Mouse (Mus musculus) olfactory bulb, adult 2 months (tissue): ENCODE measurements at regions not wholly inside any gene's neighbourhood (a gene's known extent, or its start where the extent isn't known, plus 50 kb on each side); places are given as distances from the start of the nearest gene placed in this dataset.

ENCODE experiments used
- H3K27ac ChIP-seq: fragments of 200-500 bp; 2 replicates; pipeline ENCODE4 v1.5.1; 2012; ENCODE audit warnings: low read depth, low read length; ENCODE audit not compliant: insufficient read depth
- H3K4me1 ChIP-seq: fragments of 200-500 bp; 2 replicates; pipeline ENCODE4 v1.6.1; 2012; ENCODE audit warnings: low read length; ENCODE audit not compliant: control insufficient read depth, insufficient read depth
- H3K4me3 ChIP-seq: fragments of 200-500 bp; 2 replicates; pipeline ENCODE4 v1.5.1; 2012; ENCODE audit warnings: mild to moderate bottlenecking, low read depth, low read length, moderate library complexity; ENCODE audit not compliant: insufficient read depth
- CTCF ChIP-seq: fragments of 200-500 bp; IDR thresholded peaks from 2 replicates; pipeline ENCODE4 v1.5.1; 2012; ENCODE audit warnings: low read depth, mild to moderate bottlenecking, low read length, moderate library complexity; ENCODE audit not compliant: insufficient read depth
- POLR2A ChIP-seq: fragments of 200-500 bp; IDR thresholded peaks from 2 replicates; pipeline ENCODE4 v1.6.1; 2012; ENCODE audit warnings: mild to moderate bottlenecking, low read depth, low read length, moderate library complexity; ENCODE audit not compliant: insufficient read depth
- WGBS: fragments of 180-500 bp; shearing (Covaris S2); methylation state at CpG from one replicate; pipeline ENCODE4 v1.1.7; 2018; 5-methylcytosine and 5-hydroxymethylcytosine counted together

DNA sequence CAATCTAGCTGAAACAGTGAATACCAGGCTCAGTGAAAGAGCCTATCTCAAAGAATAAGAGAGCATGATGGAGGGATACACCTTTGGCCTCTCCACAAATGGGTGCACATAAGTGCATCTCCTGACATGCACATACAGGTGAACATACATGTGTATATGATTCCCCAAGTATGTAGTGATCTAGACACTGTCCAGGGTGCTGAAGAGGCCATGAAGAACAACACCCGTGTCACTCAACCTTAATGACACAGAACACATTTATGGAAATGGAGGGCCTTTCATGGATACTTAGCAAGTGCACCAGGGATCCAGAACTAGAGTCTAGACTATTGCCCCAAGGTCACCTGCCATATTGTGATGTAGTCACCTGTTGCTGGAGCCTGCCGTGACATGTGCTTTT lies 56.9 kb downstream of the Spata19 start:
- no peak overlapping the region for H3K4me3 ChIP-seq
- 90% methylated on average over 2 of the region's 2 CpGs for WGBS
- TF ChIP-seq POLR2A, result no peak
- TF ChIP-seq CTCF, result no peak
- peaks cover 3% of the 10 kb centered on the region for H3K4me1 ChIP-seq
- H3K27ac ChIP-seq, result no peak overlapping the region

DNA sequence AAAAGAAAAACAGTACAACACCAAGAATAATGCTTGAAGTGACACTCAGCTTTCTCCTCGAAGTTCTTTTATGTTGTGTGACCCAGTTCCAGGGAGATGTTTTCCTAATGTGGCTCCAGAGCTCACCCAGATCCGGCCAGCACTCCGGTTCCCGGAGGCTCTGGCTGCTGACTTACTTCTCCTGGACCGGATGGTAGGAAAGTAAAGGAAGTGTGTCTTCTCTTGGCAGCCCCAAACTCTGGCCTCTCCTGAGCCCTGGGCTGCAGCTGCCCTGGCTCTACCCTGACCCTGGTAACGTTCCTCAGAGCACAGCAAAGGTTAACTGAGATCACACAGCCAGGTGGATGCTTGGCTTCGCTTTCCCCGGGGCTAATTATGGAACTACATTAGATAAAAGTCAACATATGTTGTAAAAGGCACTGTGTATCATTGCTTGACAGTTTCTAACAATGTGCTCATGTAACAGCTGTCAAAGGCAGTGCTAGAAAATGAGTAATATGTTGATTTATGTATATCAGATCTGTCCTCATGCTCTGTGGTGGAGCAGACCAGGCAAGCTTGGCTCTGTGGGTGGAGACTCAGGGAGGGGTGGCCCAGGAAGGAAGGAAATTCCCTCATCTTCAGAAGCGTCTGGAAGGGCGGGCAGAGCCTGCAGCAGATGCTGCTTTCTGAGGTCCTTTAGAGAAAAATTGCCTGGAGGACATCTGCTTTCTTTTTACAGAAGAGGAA lies 57.5 kb downstream of the Spata19 start:
- peaks cover 3% of the 10 kb centered on the region for H3K4me1 ChIP-seq
- no peak for TF ChIP-seq POLR2A
- TF ChIP-seq CTCF, result no peak
- 65% methylated on average over 10 of the region's 10 CpGs for WGBS
- no peak overlapping the region for H3K4me3 ChIP-seq
- no peak overlapping the region for H3K27ac ChIP-seq

DNA sequence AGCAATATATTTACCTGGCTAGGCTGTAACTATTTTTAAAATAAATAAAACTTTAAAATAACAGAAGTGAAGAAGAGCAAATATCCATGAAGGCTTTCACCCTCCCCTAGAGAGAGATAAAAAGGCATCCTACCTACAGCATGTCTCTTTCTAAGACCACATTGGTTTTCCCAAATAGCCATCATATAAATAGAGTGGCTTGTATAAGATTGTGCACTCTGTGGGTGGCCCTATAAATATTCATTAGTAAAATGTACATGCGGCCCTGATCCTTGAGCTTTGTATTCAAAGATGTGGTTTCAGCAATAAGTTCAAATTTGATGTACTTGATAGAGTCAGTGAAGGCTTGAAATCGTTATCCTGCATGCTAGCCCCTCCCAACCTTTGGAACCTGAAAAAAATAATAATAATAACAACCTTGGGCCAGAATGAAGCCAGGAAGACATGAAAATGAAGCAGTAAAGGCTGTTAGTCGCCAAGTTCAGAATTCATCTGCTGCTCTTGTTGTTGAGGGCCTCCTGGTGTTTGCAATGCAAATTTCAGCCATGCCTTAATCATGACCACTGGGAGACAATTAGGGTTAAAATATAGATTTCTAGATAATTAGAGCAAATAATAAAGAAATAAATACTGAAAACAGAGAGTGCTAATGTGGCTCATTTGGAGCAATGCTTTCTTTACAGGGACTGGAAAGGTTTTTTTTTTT lies 61.9 kb downstream of the Spata19 start:
- Histone ChIP-seq H3K27ac (no peak overlapping the region), H3K4me1 (no peaks in the 10 kb centered on the region; the same call in 1 of the 2 replicates), H3K4me3 (no peak overlapping the region)
- 58% methylated on average over 3 of the region's 3 CpGs for WGBS
- no peak for TF ChIP-seq CTCF
- TF ChIP-seq POLR2A, result no peak

DNA sequence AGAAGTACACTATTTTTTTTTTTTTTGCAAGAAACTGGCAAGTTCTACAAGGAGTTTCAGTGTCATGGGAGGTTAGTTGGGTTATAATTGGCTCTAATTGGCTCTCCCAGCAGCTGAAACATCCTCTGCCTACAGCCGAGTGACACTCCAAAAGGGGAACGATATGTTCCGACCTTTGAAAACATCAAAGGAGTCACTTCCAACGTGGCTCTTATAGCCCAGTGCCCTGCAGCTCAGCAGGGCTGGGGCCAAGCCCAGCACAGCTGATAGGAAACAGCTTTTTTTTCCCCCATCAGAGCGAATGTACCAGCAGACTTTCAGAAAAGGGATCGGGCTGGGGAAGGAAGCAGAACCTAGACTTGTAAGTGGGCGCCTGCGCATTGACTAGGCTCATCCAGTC lies 64.4 kb downstream of the Spata19 start:
- no peak overlapping the region for H3K27ac ChIP-seq
- no peak for TF ChIP-seq CTCF
- TF ChIP-seq POLR2A, result no peak
- H3K4me1 ChIP-seq, result no peaks in the 10 kb centered on the region; the same call in 1 of the 2 replicates
- no peak overlapping the region for H3K4me3 ChIP-seq
- WGBS, result 33% methylated on average over 8 of the region's 8 CpGs

DNA sequence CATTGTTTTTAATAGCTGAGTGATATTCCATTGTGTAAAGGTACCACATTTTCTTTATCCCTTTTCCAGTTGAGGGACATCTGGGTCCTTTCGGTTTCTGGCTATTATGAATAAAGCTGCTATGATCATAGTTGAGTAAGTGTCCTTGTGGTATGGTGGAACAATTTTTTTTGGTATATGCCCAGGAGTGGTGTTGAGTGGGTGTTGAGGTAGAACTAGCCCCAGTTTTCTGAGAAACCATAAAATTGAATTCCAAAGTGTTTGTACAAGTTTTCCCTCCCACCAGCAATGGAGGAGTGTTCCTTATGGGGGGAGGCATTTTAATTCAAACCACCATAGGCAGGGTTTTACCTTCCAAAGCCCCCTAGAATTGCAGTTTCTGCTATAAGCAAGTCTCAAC lies 67.4 kb downstream of the Spata19 start:
- H3K27ac ChIP-seq, result no peak overlapping the region
- no peaks in the 10 kb centered on the region; the same call in 1 of the 2 replicates for H3K4me1 ChIP-seq
- WGBS, result 92% methylated on average over 1 of the region's 1 CpGs
- TF ChIP-seq POLR2A (no peak), CTCF (no peak)
- H3K4me3 ChIP-seq, result no peak overlapping the region

DNA sequence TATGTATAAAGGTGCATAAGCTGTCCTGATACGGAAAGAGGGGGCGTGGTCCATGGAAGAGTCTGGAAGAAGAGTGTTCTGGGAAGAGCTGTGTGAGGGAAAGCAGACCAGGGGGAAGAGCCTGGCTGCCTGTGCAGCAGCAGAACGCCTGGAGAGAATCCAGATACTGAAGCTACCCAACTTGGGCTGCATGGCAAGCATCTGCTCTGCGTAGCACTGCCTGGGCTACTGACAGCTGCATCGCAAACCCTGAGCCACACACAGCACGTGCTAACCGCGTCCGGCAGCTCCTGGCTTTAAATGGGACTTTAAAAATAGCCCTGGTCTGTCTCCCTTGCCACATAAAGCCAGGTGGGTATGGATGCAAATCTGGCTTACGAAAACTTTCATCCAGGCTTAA lies 78.9 kb downstream of the Spata19 start:
- 82% methylated on average over 10 of the region's 10 CpGs for WGBS
- TF ChIP-seq POLR2A, result no peak
- no peak for TF ChIP-seq CTCF
- Histone ChIP-seq H3K4me3 (no peak overlapping the region), H3K27ac (no peak overlapping the region), H3K4me1 (no peaks in the 10 kb centered on the region)

DNA sequence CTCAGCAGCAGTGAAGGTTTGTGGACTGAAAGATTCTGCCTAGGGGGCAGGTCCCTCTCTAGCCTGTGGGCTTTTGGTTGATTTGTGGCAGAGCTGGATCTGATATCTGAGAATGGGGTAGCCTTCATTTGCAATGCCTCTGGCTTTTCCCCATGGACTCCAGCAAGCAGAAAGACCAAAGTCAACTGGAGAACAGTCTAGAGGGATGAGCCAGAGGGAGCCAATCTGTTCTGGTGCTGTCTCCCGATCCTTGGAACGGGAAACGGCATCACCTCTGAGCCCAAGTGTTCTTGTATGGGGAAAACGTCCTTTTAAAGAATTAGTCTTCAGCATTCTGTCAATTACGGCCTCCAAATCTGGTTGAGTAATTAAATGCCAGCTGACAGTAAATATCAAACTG lies 80.0 kb downstream of the Spata19 start:
- H3K4me3 ChIP-seq, result no peak overlapping the region
- no peak overlapping the region for H3K27ac ChIP-seq
- 75% methylated on average over 5 of the region's 5 CpGs for WGBS
- H3K4me1 ChIP-seq, result no peaks in the 10 kb centered on the region
- TF ChIP-seq CTCF (no peak), POLR2A (no peak)

DNA sequence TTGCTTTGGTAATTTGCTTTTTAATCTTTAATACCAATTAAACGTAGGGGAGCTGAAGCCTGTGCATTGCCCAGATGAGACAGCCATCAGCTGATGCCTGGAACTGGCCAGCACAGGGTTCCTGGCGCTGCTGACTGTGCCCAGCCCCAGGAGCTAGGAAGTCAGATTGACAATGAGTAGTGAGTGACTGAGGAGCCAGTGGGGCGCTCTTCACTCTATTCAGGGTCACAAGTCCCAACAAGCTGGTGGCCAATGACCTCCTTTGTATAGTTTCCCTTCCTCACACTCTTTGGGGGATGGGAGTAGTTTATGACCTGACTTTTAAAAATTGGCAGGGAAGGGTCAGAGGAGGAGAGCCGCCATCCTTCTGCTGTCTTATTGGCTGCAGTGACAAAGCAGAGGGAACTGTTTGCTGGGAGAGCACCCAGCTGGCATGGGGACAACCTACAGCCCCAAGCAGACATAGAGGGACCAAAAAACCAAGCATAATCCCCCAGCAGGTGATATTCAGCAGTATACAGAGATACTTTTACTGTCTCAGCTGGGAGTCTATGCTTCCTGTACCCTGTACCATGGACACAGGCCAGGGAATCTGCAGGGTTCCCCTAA lies 80.6 kb downstream of the Spata19 start:
- no peak overlapping the region for H3K27ac ChIP-seq
- H3K4me3 ChIP-seq, result no peak overlapping the region
- TF ChIP-seq CTCF (no peak), POLR2A (no peak)
- H3K4me1 ChIP-seq, result no peaks in the 10 kb centered on the region
- 63% methylated on average over 4 of the region's 4 CpGs for WGBS

DNA sequence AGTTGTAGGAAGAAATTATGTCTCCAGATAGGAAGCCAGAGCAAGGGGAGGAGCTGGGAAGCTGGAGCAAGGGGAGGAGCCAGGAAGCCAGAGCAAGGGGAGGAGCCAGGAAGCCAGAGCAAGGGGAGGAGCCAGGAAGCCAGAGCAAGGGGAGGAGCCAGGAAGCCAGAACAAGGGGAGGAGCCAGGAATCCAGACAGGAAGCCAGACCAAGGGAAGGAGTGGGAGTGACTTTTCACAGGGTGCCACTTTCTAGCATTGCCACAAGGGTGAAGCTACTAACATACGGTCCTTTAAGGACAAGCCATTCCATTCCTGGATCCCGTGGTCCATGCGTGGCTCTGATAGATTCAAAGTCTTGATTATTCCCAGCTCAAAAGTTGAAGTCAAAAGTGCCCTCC lies 81.7 kb downstream of the Spata19 start:
- H3K4me1 ChIP-seq, result no peaks in the 10 kb centered on the region
- H3K27ac ChIP-seq, result no peak overlapping the region
- WGBS, result 96% methylated on average over 3 of the region's 3 CpGs
- no peak overlapping the region for H3K4me3 ChIP-seq
- TF ChIP-seq CTCF (no peak), POLR2A (no peak)
